Mouse (Mus musculus) liver, embryonic 11.5 days (tissue): ENCODE data around the gene Usmg5. TPM values are rescaled to one million over a fixed set of nuclear protein-coding genes. Genes with fewer than 3 reads are reported as not detected.

Experiments used
- ATAC-seq: fragments of 200-750 bp; cut with Nextera tagmentation; replicated peaks from 2 replicates; pipeline ENCODE4 v1.8.0; 2017; ENCODE audit warnings: moderate number of reproducible peaks, mild to moderate bottlenecking, moderate TSS enrichment, moderate library complexity; ENCODE audit not compliant: low FRiP score
- DNase-seq: peaks from one replicate; pipeline ENCODE4 v3.0.0-alpha.2; 2017; ENCODE audit warnings: low spot score
- H3K27ac ChIP-seq: fragments of 300-500 bp; sonication (generic); 2 replicates; pipeline ENCODE4 v1.5.1; 2014; ENCODE audit warnings: mild to moderate bottlenecking, low read depth, low read length, control low read depth
- H3K27me3 ChIP-seq: fragments of 300-500 bp; sonication (generic); replicated peaks from 2 replicates; pipeline ENCODE4 v1.6.1; 2014; ENCODE audit warnings: low read length, mixed read lengths; ENCODE audit not compliant: control insufficient read depth, insufficient read depth
- H3K36me3 ChIP-seq: fragments of 300-500 bp; sonication (generic); 2 replicates; pipeline ENCODE4 v1.6.1; 2014; ENCODE audit warnings: mild to moderate bottlenecking, low read length, moderate library complexity, mixed read lengths; ENCODE audit not compliant: control insufficient read depth, insufficient read depth
- H3K4me1 ChIP-seq: fragments of 300-500 bp; sonication (generic); replicated peaks from 2 replicates; pipeline ENCODE4 v1.6.1; 2014; ENCODE audit warnings: low read length, mixed read lengths; ENCODE audit not compliant: control insufficient read depth, insufficient read depth
- H3K4me2 ChIP-seq: fragments of 300-500 bp; sonication (generic); 2 replicates; pipeline ENCODE4 v1.6.1; 2014; ENCODE audit warnings: mild to moderate bottlenecking, control low read depth, moderate library complexity
- H3K4me3 ChIP-seq: fragments of 300-500 bp; sonication (generic); 2 replicates; pipeline ENCODE4 v1.5.1; 2014; ENCODE audit warnings: low read depth, low read length, control low read depth
- H3K9ac ChIP-seq: fragments of 300-500 bp; sonication (generic); 2 replicates; pipeline ENCODE4 v1.6.1; 2014; ENCODE audit warnings: low read depth, low read length, control low read depth
- H3K9me3 ChIP-seq: fragments of 300-500 bp; sonication (generic); 2 replicates; pipeline ENCODE4 v1.6.1; 2016; ENCODE audit warnings: low read length, inconsistent platforms, mixed read lengths; ENCODE audit not compliant: control insufficient read depth
- WGBS: fragments of 180-500 bp; shearing (Covaris S2); extraction: QIAGEN DNeasy Blood & Tissue Kit; methylation state at CpG from one replicate; pipeline ENCODE4 v1.1.7; 2014; 5-methylcytosine and 5-hydroxymethylcytosine counted together
- polyA plus RNA-seq: library from polyadenylated mRNA; unstranded; fragments of >200 nt; fragmentation: Nextera tagmentation; extraction: Ambion mirVana; gene quantifications from 2 replicates; pipeline ENCODE4 v1.2.1, GENCODE M21; 2014

The Usmg5 gene
- polyA plus RNA-seq, 1 experiment from 2014 or later: 1,215 TPM

DNA sequence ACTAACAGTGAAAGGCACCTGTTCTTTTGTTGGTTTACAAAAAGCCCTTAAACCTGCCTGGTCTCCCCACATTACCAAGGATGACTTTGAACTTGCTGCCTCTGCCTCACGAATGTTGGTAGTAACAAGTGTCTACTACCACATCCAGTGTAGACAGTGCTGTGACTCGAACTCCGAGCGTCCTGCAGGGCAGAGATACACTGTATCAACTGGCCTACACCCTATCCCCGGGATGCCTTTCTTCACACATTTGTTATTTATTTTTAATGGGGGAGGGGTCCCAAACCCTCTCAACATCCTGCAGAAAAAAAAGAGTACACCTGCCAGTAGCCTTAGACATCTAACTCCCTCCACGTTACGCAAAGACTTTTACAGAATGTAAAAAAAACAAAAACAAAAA is 40.6 kb downstream of the Usmg5 start:
- ATAC-seq (no peak), DNase-seq (no peak)
- peaks cover 12% of the 10 kb centered on the region for H3K4me1 ChIP-seq
- peaks cover 14% of the 10 kb centered on the region for H3K36me3 ChIP-seq
- peak overlapping the region; percentile 73 for H3K9ac ChIP-seq
- no peaks in the 10 kb centered on the region for H3K27me3 ChIP-seq
- WGBS: 6% methylated on average over 7 of the region's 7 CpGs
- peak overlapping the region; percentile 66 for H3K4me3 ChIP-seq
- H3K27ac ChIP-seq: peak overlapping the region; percentile 89; the same call in 1 of the 2 replicates
- H3K9me3 ChIP-seq: no peaks in the 10 kb centered on the region
- peak overlapping the region; percentile 73 for H3K4me2 ChIP-seq

DNA sequence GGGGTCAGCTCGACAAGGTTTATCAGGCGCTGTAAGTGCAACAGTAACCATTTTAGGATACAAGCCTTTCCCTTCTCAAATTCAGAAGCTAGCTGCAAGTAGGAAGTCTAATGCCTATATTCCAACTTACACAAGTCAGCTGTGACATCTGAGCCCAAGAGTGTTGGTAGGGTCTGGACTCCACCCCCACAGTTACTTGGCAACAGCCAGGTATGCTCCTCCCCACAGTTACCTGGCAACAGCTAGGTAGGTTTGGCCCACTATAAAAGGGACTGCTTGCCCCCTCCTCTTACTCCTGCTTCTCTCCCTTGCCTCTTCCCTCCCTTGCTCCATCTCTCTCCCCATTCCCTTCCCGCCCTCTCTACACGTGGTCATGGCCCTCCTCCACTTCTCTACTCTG is 41.4 kb downstream of the Usmg5 start:
- no peaks in the 10 kb centered on the region for H3K27me3 ChIP-seq
- H3K9me3 ChIP-seq: no peaks in the 10 kb centered on the region
- H3K9ac ChIP-seq: no peak overlapping the region
- WGBS: 69% methylated on average over 4 of the region's 4 CpGs
- H3K4me3 ChIP-seq: peak overlapping the region; percentile 66
- no peak for ATAC-seq
- DNase-seq: no peak
- no peak overlapping the region for H3K27ac ChIP-seq
- H3K4me2 ChIP-seq: peak overlapping the region; percentile 73
- H3K4me1 ChIP-seq: peaks cover 12% of the 10 kb centered on the region
- H3K36me3 ChIP-seq: peaks cover 14% of the 10 kb centered on the region

DNA sequence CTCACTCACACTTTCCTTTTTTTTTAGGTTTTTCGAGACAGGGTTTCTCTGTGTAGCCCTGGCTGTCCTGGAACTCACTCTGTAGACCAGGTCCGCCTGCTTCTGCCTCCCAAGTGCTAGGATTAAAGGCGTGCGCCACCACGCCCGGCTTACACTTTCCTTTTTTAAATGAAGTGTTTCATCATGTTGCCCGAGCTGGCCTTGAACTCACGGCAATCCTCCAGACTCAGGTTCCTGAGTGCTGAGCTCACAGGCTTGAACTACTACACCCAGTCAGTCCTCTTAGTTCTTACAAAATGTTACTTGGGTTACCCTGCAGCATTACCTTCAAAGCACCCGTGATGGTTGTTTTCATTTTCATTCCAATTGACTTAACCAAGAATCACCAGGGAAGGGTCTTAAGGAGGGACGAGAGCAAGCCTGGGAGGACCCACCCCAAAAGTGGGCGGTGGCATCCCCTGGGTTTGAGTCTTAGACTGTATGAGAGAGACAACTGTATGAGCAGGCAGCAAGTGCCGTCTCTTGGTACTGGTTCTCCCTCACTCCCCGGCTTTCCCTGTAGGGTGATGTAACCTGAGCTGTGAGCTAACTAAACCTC is 43.1 kb downstream of the Usmg5 start:
- H3K4me1 ChIP-seq: peaks cover 12% of the 10 kb centered on the region
- no peak overlapping the region for H3K27ac ChIP-seq
- H3K4me2 ChIP-seq: no peak overlapping the region
- peaks cover 14% of the 10 kb centered on the region for H3K36me3 ChIP-seq
- ATAC-seq (no peak), DNase-seq (no peak)
- H3K9ac ChIP-seq: no peak overlapping the region; the same call in 1 of the 2 replicates
- H3K9me3 ChIP-seq: no peaks in the 10 kb centered on the region
- no peak overlapping the region for H3K4me3 ChIP-seq
- WGBS: 87% methylated on average over 13 of the region's 13 CpGs
- H3K27me3 ChIP-seq: no peaks in the 10 kb centered on the region

DNA sequence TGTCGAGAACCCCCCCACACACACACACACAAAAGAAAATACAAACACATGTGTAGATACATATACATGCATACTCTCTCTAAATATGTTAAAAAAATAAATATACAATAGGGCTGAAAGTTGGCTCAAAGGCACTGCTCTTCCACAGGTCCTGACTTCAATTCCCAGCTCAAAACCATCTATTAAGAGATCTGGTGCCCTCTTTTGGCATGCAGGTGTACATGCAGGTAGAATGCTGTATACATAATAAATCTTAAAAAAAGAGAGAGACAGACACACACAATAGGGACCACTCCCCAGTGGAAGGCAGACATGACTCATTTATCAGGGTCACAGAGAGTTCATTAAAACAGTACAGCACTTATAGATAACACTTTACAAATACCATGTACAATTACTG is 44.1 kb downstream of the Usmg5 start:
- Histone ChIP-seq H3K36me3 (peaks cover 14% of the 10 kb centered on the region), H3K4me2 (no peak overlapping the region), H3K27ac (no peak overlapping the region), H3K9me3 (no peaks in the 10 kb centered on the region), H3K9ac (no peak overlapping the region), H3K4me1 (peaks cover 12% of the 10 kb centered on the region), H3K4me3 (no peak overlapping the region), H3K27me3 (no peaks in the 10 kb centered on the region)
- 96% methylated on average over 1 of the region's 1 CpGs for WGBS
- ATAC-seq (no peak), DNase-seq (no peak)

DNA sequence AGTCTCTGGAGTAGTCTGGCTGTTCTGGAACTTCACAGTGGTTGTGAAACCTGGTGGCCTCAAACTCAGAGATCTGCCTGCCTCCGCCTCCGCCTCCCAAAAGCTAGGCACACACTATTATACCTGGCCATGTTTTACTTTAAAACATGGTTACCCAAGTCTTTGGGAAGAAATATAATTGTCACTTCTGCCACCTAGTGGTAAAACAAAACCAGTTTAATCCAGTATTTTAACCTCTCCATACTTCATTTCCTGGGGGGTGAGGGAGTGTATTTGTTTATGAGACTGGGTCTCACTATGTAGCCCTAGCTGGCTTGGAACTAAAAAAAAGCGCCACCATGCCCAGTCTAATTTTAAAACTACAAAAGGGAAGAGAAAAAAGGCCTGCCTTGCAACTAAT is 46.8 kb downstream of the Usmg5 start:
- no peak for DNase-seq
- H3K4me3 ChIP-seq: no peak overlapping the region

DNA sequence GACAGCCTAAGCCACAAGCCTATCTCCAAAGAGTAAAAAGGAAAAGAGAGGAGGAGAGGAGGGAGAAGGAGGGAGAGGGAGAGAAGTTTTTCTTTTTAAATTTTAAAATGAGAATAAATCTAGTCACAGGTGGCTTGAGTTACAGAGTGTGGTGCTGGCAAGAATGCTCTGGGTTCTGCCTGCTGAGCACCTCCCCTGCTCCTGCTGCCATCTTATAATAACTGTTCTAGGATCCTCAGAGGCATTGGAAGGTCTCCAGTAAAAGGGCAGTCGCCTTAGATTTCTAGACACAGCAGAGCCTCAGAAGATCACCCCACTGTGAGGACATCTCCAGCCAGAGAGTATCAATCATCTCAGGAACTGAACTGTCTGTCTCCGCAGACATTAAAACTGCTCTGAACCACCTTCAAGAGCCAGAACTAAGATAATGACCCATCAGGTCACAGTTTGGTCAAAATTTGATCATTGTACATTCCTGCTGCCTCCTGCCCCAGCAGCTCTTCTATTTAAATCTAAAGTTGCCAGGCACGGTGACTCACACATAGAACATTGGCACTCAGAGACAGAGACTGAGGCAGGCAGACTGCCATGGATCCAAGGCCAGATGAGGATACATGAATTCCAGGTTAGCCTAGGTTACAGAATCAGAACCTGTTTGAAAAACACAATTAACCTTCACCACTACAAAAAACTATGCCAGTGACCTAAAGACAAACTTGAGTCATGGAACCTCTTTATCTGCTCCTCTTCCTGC is 49.5 kb downstream of the Usmg5 start:
- Histone ChIP-seq H3K27me3 (no peaks in the 10 kb centered on the region), H3K9me3 (no peaks in the 10 kb centered on the region), H3K4me2 (no peak overlapping the region), H3K4me3 (no peak overlapping the region), H3K27ac (no peak overlapping the region), H3K36me3 (peaks cover 15% of the 10 kb centered on the region), H3K9ac (no peak overlapping the region), H3K4me1 (no peaks in the 10 kb centered on the region)
- WGBS: 86% methylated on average over 3 of the region's 3 CpGs
- DNase-seq (no peak), ATAC-seq (no peak)

More for the DNA sequence above, 46.8 kb downstream of the Usmg5 start:
- 86% methylated on average over 3 of the region's 3 CpGs for WGBS
- H3K4me1 ChIP-seq: no peaks in the 10 kb centered on the region
- H3K36me3 ChIP-seq: peaks cover 21% of the 10 kb centered on the region
- no peak overlapping the region for H3K27ac ChIP-seq
- no peak for ATAC-seq
- no peak overlapping the region for H3K4me2 ChIP-seq
- no peaks in the 10 kb centered on the region for H3K27me3 ChIP-seq
- no peaks in the 10 kb centered on the region for H3K9me3 ChIP-seq
- no peak overlapping the region for H3K9ac ChIP-seq

DNA sequence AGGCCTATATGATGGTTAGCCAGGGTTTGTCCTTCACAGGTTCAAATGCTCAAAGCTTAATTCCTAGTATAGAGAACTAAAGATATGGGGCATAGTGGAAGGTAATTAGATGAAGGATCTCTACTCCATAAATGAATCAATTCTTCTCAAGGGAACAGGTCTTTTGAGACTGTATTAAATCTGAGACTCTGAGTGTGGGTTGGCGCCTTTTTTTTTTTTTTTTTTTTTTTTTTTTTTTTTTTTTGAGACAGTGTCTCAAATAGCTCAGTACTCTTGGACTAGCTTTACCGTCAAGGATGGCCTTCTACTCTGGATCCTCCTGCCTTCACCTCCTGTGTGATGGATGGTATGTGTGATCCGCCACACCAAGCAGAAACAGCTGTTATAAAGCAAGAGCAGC is 53.9 kb downstream of the Usmg5 start:
- Histone ChIP-seq H3K4me2 (no peak overlapping the region), H3K4me3 (no peak overlapping the region), H3K9me3 (no peaks in the 10 kb centered on the region), H3K36me3 (peaks cover 20% of the 10 kb centered on the region; the same call in 1 of the 2 replicates), H3K9ac (no peak overlapping the region), H3K27me3 (no peaks in the 10 kb centered on the region), H3K27ac (no peak overlapping the region), H3K4me1 (no peaks in the 10 kb centered on the region)
- DNase-seq: no peak
- ATAC-seq: no peak
- WGBS: 87% methylated on average over 3 of the region's 3 CpGs

DNA sequence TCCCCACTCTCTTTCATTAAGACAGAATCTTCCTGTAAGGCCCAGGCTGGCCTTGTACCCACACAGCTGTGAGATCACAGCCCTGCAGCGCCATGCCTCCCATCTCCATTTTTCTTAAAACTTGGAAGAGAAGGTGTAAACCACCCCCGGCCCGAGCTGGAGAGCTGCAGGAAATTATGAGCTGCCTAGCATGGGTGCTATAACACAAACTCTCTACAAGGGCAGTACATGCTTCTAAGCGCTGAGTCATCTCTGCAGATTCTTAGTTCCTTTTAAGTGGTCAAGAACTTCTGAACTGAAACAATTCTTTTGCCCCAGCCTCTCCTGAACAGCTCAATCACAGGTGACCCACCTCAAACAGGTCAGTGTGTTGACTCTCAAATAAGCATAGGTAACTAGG is 55.5 kb downstream of the Usmg5 start:
- no peak for DNase-seq
- no peak for ATAC-seq

More for the DNA sequence above, 55.5 kb downstream of the Usmg5 start:
- WGBS: 87% methylated on average over 4 of the region's 4 CpGs
- Histone ChIP-seq H3K4me1 (no peaks in the 10 kb centered on the region), H3K9me3 (no peaks in the 10 kb centered on the region), H3K36me3 (peaks cover 20% of the 10 kb centered on the region; the same call in 1 of the 2 replicates), H3K9ac (no peak overlapping the region), H3K4me2 (no peak overlapping the region), H3K4me3 (no peak overlapping the region), H3K27me3 (no peaks in the 10 kb centered on the region), H3K27ac (no peak overlapping the region)
